Mouse (Mus musculus) thymus, postnatal 0 days (tissue): ENCODE data around the gene Mpv17l2. TPM values are rescaled to one million over a fixed set of nuclear protein-coding genes. Genes with fewer than 3 reads are reported as not detected.

Source experiments
- DNase-seq: peaks from one replicate; pipeline ENCODE4 v3.0.0-alpha.2; 2015; ENCODE audit warnings: low spot score
- polyA plus RNA-seq: library from polyadenylated mRNA; unstranded; fragments of >200 nt; fragmentation: Nextera tagmentation; extraction: Ambion mirVana; gene quantifications from 2 replicates; pipeline ENCODE4 v1.2.1, GENCODE M21; 2015

Mpv17l2 gene
- polyA plus RNA-seq, 1 experiment from 2014 or later: 54.4 TPM

- peak; percentile 76 for DNase-seq
Observed at GRCm38 (mm10) chr8:70752000-70752764, 8.6 kb downstream of the Mpv17l2 start.

- DNase-seq: no peak
Observed at GRCm38 (mm10) chr8:70750128-70750680, 10.5 kb downstream of the Mpv17l2 start.

- DNase-seq: no peak
Observed at GRCm38 (mm10) chr8:70749097-70749674, 11.6 kb downstream of the Mpv17l2 start.

- no peak for DNase-seq
Observed at GRCm38 (mm10) chr8:70748246-70749096, 12.3 kb downstream of the Mpv17l2 start.

GRCm38 (mm10) chr8:70747211-70747890, 13.4 kb downstream of the Mpv17l2 start:
- no peak for DNase-seq

GRCm38 (mm10) chr8:70746676-70747075, 14.1 kb downstream of the Mpv17l2 start:
- no peak for DNase-seq

GRCm38 (mm10) chr8:70745691-70746220, 15.0 kb downstream of the Mpv17l2 start:
- DNase-seq: no peak

GRCm38 (mm10) chr8:70744806-70745205, 15.9 kb downstream of the Mpv17l2 start:
- DNase-seq: no peak

- DNase-seq: no peak
Observed at GRCm38 (mm10) chr8:70743656-70744590, 16.8 kb downstream of the Mpv17l2 start.

GRCm38 (mm10) chr8:70742981-70743655, 17.6 kb downstream of the Mpv17l2 start:
- no peak for DNase-seq

GRCm38 (mm10) chr8:70742176-70742575, 18.6 kb downstream of the Mpv17l2 start:
- DNase-seq: no peak

- DNase-seq: no peak
Observed at GRCm38 (mm10) chr8:70741661-70742060, 19.1 kb downstream of the Mpv17l2 start.

- peak; percentile 39 for DNase-seq
Observed at GRCm38 (mm10) chr8:70738211-70738610, 22.5 kb downstream of the Mpv17l2 start.

- DNase-seq: no peak
Observed at GRCm38 (mm10) chr8:70737705-70738104, 23.0 kb downstream of the Mpv17l2 start.

- no peak for DNase-seq
Observed at GRCm38 (mm10) chr8:70730956-70731355, 29.8 kb downstream of the Mpv17l2 start.

GRCm38 (mm10) chr8:70729808-70730475, 30.8 kb downstream of the Mpv17l2 start:
- DNase-seq: peak; percentile 51

GRCm38 (mm10) chr8:70726721-70727120, 34.0 kb downstream of the Mpv17l2 start:
- no peak for DNase-seq

- DNase-seq: no peak
Observed at GRCm38 (mm10) chr8:70725792-70726447, 34.8 kb downstream of the Mpv17l2 start.
